Mouse (Mus musculus) left cerebral cortex, adult 9 months (tissue): ENCODE measurements at regions not wholly inside any gene's neighbourhood (a gene's known extent, or its start where the extent isn't known, plus 50 kb on each side); places are given as distances from the start of the nearest gene placed in this dataset.

Source experiments
- DNase-seq, 2 experiments: peaks; one replicate each; pipeline ENCODE4 v3.0.0; 2022; ENCODE audit warnings: low spot score in 2 of 2

DNA sequence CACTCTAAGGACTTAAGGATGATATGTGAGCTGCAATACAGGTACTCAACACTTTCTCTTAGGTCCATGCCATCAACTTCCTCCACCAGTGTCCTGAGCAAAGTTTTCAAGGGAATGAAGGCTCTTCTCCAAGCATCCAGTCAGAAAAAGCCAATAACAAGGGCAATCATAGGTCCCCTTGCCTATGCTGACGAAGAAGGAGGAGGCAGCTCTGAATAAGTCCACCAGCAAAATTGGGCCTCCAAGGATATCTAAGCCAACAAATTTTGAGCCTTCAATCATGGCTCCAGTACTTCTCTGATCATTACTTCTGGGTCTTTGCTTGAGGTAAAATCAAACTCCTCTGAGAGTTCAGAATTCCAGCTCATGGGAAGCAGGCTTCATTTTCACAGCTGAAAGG is 293.1 kb downstream of the Snurf start:
- DNase-seq: peak; percentile 46 to 62
